Mouse (Mus musculus): ENCODE data around the gene Zfp326.
"Not testable (repeated sequence)": the region's sequence is repeated elsewhere in the genome, so short reads cannot be mapped to it uniquely, and the experiment has no call there.

The Zfp326 gene

GRCm38 (mm10) chr5:105876068-105876924 is at the start of gene Zfp326:
Zfp326 (plus strand) TSS chr5:105876565.
- DNase-seq (ENCODE audit: low read depth) = peak; percentile 96

GRCm38 (mm10) chr5:105826916-105827510 is 49.4 kb upstream of the Zfp326 start:
- DNase-seq (ENCODE audit: low read depth) = no peak

- no peak for DNase-seq (ENCODE audit: low read depth)
Observed at GRCm38 (mm10) chr5:105828050-105828449, 48.3 kb upstream of the Zfp326 start.

- no peak for DNase-seq (ENCODE audit: low read depth)
Observed at GRCm38 (mm10) chr5:105829008-105829586, 47.3 kb upstream of the Zfp326 start.

- DNase-seq (ENCODE audit: low read depth) = no peak
Observed at GRCm38 (mm10) chr5:105832140-105832539, 44.2 kb upstream of the Zfp326 start.

- no peak for DNase-seq (ENCODE audit: low read depth)
Observed at GRCm38 (mm10) chr5:105833923-105834322, 42.4 kb upstream of the Zfp326 start.

GRCm38 (mm10) chr5:105836006-105836405 is 40.4 kb upstream of the Zfp326 start:
- DNase-seq (ENCODE audit: low read depth) = no peak

GRCm38 (mm10) chr5:105839740-105840310 is 36.5 kb upstream of the Zfp326 start:
- peak; percentile 54 for DNase-seq (ENCODE audit: low read depth)

- DNase-seq (ENCODE audit: low read depth) = peak; percentile 97
Observed at GRCm38 (mm10) chr5:105844044-105844753, 32.2 kb upstream of the Zfp326 start.

- DNase-seq (ENCODE audit: low read depth) = no peak
Observed at GRCm38 (mm10) chr5:105845041-105845440, 31.3 kb upstream of the Zfp326 start.

- DNase-seq (ENCODE audit: low read depth) = no peak
Observed at GRCm38 (mm10) chr5:105847726-105848125, 28.6 kb upstream of the Zfp326 start.

GRCm38 (mm10) chr5:105849222-105849621 is 27.1 kb upstream of the Zfp326 start:
- DNase-seq (ENCODE audit: low read depth) = peak; percentile 32

GRCm38 (mm10) chr5:105849643-105850042 is 26.7 kb upstream of the Zfp326 start:
- DNase-seq (ENCODE audit: low read depth) = peak; percentile 53

- DNase-seq (ENCODE audit: low read depth) = no peak
Observed at GRCm38 (mm10) chr5:105853271-105853670, 23.1 kb upstream of the Zfp326 start.

GRCm38 (mm10) chr5:105857486-105857885 is 18.9 kb upstream of the Zfp326 start:
- no peak for DNase-seq (ENCODE audit: low read depth)

- DNase-seq (ENCODE audit: low read depth) = peak; percentile 78
Observed at GRCm38 (mm10) chr5:105858754-105859694, 17.3 kb upstream of the Zfp326 start.

GRCm38 (mm10) chr5:105859716-105860460 is 16.5 kb upstream of the Zfp326 start:
- no peak for DNase-seq (ENCODE audit: low read depth)

- no peak for DNase-seq (ENCODE audit: low read depth)
Observed at GRCm38 (mm10) chr5:105860461-105860835, 15.9 kb upstream of the Zfp326 start.

- DNase-seq (ENCODE audit: low read depth) = no peak
Observed at GRCm38 (mm10) chr5:105861616-105862015, 14.7 kb upstream of the Zfp326 start.

GRCm38 (mm10) chr5:105865110-105865628 is 11.2 kb upstream of the Zfp326 start:
- not testable (repeated sequence) for DNase-seq (ENCODE audit: low read depth)

Measured in 416B (cell line).